Mouse (Mus musculus): Measurements from ENCODE around the gene Pgk2. TPM values are rescaled to one million over a fixed set of nuclear protein-coding genes. Genes with fewer than 3 reads are reported as not detected.
"Not testable (repeated sequence)": the region's sequence is repeated elsewhere in the genome, so short reads cannot be mapped to it uniquely, and the experiment has no call there.

Pgk2 gene
- total RNA-seq (2021), result not detected

DNA sequence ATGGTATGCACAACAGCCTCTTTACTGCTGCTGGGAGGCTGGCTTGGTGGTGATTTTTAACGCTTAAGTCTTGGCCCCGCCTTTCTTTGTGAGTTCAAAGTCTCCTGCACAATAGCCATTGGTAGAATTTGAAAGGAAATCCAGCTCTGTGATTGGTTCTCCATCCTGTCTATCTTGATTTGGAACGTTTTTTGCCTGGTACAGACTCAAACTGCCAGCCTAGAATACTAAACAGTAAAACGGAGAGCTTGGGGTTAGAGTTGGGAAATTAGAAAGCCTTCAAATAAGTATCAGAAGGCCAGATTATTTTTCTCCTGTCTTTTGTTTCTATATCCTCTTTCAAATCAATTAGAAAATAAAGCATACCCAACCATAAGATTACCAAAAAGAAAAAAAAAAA lies at the start of gene Pgk2:
TSS of gene Pgk2 (minus strand) at position 101 of the 400 bp plus-strand sequence.
- intact Hi-C loops (cut with DNase I), result no loop called here
- DNase-seq, result no peak

DNA sequence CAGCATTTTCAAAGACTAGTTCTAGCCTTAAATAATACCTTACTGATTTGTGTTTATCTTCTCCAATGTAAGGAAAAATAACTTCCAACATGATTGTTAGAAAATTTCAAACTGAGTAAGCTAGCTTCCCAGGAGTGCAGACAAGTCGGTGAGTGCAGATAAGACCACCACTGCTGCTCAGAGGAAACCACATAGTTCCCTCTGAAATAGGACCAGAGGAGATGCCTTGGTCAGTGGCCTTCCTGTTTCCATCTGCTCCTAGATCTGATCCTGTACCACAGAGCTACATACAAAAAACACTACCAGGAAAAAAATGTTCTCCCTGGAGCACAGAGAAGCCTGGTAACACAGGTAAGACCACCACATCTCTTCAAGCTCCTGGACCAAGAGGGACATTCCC lies 44.0 kb upstream of the Pgk2 start:
- no peak for DNase-seq
- intact Hi-C loops (cut with DNase I), result no loop called here

DNA sequence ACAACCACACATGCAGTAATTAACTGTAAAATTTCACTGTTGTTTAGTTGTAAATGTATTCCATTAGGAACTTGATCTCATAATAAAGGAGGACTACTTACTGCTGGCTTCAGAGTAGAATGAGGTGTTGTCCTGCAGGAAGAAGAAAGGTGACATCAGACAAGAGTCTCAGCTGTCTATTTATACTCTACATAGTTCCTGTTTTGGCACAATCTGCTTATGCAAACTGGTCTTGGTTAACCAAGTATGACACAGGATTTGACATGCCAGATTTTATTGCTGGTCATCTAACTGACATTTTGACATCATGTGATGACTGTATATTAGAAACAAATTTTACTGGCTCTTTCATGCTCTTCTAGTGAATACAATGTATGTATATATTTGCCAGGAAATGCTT lies 33.7 kb upstream of the Pgk2 start, which contains the start of gene Crisp3:
TSS of gene Crisp3 (minus strand) at position 154 of the 400 bp plus-strand sequence.
- DNase-seq, result no peak
- intact Hi-C loops (cut with DNase I), result no loop called here

DNA sequence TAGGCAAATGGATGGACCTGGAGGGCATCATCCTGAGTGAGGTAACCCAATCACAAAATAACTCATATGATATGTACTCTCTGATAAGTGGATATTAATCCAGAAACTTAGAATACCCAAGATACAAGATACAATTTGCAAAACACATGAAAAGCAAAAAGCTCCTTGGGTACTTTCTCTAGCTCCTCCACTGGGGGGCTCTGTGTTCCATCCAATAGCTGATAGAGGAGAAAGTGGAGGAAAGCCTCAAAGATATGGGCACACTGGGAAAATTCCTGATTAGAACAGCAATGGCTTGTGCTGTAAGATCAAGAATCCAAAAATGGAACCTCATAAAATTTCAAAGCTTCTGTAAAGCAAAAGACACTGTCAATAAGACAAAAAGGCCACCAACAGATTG lies 6.6 kb downstream of the Pgk2 start:
- DNase-seq; intact Hi-C loops (cut with DNase I): not testable (repeated sequence)

DNA sequence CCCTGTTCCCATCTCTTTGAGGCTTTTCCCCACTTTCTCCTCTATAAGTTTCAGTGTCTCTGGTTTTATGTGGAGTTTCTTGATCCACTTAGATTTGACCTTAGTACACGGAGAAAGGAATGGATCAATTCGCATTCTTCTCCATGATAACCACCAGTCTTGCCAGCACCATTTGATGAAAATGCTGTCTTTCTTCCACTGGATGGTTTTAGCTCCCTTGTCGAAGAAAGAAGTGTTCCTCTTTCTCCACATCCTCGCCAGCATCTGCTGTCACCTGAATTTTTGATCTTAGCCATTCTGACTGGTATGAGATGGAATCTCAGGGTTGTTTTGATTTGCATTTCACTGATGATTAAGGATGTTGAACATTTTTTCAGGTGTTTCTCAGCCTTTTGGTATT lies 18.2 kb downstream of the Pgk2 start:
- DNase-seq; intact Hi-C loops (cut with DNase I): not testable (repeated sequence)

DNA sequence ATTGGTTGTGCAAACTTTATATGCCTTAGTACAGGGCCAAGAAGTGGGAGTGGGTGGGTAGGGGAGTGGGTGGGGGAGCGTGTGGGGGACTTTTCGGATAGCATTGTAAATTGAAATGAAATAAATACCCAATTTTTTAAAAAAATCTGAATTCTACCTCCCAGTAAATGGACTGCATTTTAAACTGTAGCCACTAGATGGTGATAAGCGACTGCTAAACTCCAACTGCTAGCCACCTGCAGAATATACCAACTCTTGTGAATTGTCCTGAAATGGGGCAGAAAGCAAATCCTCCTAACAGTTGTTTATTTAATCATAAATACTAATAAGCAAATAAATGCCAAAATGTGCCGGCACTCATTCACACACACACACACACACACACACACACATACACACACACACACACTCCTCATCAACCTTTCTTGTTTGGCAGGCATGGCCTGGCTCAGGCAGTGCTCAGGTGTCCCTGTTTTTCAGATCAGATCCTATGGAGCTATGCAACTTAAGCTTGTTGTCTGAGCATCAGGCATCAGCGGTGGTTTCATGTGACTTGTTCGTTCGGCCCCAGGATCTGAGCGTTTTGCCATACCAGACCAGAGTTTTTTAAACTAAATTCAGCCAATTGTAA lies 50.6 kb downstream of the Pgk2 start:
- intact Hi-C loops (cut with DNase I); DNase-seq: not testable (repeated sequence)

Other genes with a start within 250 kb of the Pgk2 start
- gene AC192777.2, start 113.2 kb downstream of the Pgk2 start, total RNA-seq (2021), result not detected
- not detected for gene Crisp3, start 33.6 kb upstream of the Pgk2 start, total RNA-seq (2021)
- gene Crisp1, start 110.6 kb upstream of the Pgk2 start, total RNA-seq (2021), result not detected